Comparison of ENCODE assay signal across 11 mouse cellular contexts in the genomic region with DNA sequence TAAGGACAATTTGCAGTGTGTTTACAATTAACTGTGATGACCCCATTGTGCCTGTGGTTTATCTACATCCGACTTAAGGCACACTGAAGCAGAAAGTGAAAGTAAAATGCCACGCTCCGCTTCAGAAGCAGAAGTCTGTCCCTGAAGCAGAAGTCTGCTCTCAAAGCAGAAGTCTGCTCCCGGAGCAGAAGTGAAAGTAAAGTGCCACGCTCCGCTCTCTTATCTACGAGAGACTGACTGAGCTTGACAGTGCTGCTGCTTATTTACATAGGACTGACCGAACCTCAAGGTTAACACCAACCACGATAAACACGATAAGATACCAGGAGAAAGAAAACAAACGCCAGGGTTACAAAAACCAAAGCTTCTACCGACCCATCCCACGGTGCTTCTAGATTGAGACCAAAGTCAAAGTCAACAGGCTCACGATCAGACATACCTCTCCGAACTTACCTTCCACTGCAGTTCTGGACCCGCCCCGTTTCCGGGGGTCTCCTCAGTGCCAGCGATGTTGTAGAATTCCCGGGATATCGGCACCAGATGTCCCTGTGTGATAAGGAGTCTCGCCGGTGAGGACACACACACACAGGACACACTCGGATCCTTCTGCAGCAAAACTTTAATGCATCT. TPM values are rescaled to one million over a fixed set of nuclear protein-coding genes. Genes with fewer than 3 reads are reported as not detected.
DNase-seq lines count a peak whose midpoint lies in the region; ATAC-seq and TF ChIP-seq lines count a peak whose summit lies in the region.
"Had no signal": no experiment of that assay in that cellular context is flagged by ENCODE, and none has a peak within 500 bp of the region (broad histone marks: within the 10 kb centered on the region; RNA-seq: fewer than 3 reads in every experiment).

No protein-coding gene starts in this region.

- no peaks in the 10 kb centered on the region for H3K4me1 ChIP-seq in thymus, adult 2 months (replicated peaks; ENCODE audit: control insufficient read depth, insufficient read depth, low read length)
- H3K4me1 ChIP-seq in lung, embryonic 15.5 days: no peaks in the 10 kb centered on the region
- H3K4me1 ChIP-seq in kidney, adult 2 months (ENCODE audit: control insufficient read depth, insufficient read depth, low read length): no peaks in the 10 kb centered on the region

- H3K27me3 ChIP-seq in thymus, adult 2 months (ENCODE audit: control insufficient read depth, insufficient read depth, low read length): no peaks in the 10 kb centered on the region
- no peaks in the 10 kb centered on the region for H3K27me3 ChIP-seq in lung, embryonic 15.5 days
- no peaks in the 10 kb centered on the region for H3K27me3 ChIP-seq in kidney, adult 2 months (replicated peaks; ENCODE audit: control insufficient read depth, insufficient read depth, low read length)

- H3K4me2 ChIP-seq in lung, embryonic 15.5 days: no peak overlapping the region; the same call in 1 of the 2 replicates

- no peak for ATAC-seq in lung, embryonic 15.5 days (ENCODE audit: borderline replicate concordance, extremely low read depth, low FRiP score, low TSS enrichment)

- H3K9ac ChIP-seq in lung, embryonic 15.5 days: no peak overlapping the region

- no peaks in the 10 kb centered on the region for H3K36me3 ChIP-seq in thymus, adult 2 months (ENCODE audit: control insufficient read depth, insufficient read depth, low read length)
- H3K36me3 ChIP-seq in lung, embryonic 15.5 days: no peaks in the 10 kb centered on the region
- no peaks in the 10 kb centered on the region for H3K36me3 ChIP-seq in kidney, adult 2 months (ENCODE audit: control insufficient read depth, insufficient read depth, low read length)

- 46% methylated on average over 24 of the region's 24 CpGs for WGBS in thymus, adult 2 months
- 80% methylated on average over 24 of the region's 24 CpGs for WGBS in lung, embryonic 15.5 days
- WGBS in kidney, adult 2 months: 90% methylated on average over 24 of the region's 24 CpGs

- peak; percentile 23 for DNase-seq in adrenal gland, adult 2 months
- no peak for DNase-seq in adrenal gland, postnatal 25 days
- DNase-seq in thymus, adult 2 months: peak; percentile 35
- DNase-seq in thymus, postnatal 4 days: no peak
- DNase-seq in thymus, postnatal 36 days: peak; percentile 26 to 38
- no peak for DNase-seq in cerebellum, adult 11 months
- DNase-seq in kidney, adult 2 months: no peak
- DNase-seq: cerebellum, adult 2 months; gastrocnemius, postnatal 36 days had no signal

- H3K9me3 ChIP-seq in lung, embryonic 15.5 days: no peaks in the 10 kb centered on the region

- no peak for TF ChIP-seq CTCF in thymus, adult 2 months (IDR thresholded peaks at IDR 0.05; ENCODE audit: borderline replicate concordance, control insufficient read depth, extremely low read depth, insufficient read depth, low read length, poor library complexity)
- no peak for TF ChIP-seq CTCF in kidney, adult 2 months (conservative IDR thresholded peaks at IDR 0.05; ENCODE audit: insufficient read depth, insufficient read length, low read depth, low read length)

- H3K27ac ChIP-seq in thymus, adult 2 months (ENCODE audit: control insufficient read depth, insufficient read depth, low read length): peak overlapping the region; percentile 79
- no peak overlapping the region for H3K27ac ChIP-seq in lung, embryonic 15.5 days
- no peak overlapping the region for H3K27ac ChIP-seq in kidney, adult 2 months (ENCODE audit: insufficient read depth, low read depth, low read length)

- TF ChIP-seq POLR2A in thymus, adult 2 months (IDR thresholded peaks at IDR 0.05; ENCODE audit: control insufficient read depth, extremely low read depth, insufficient read depth, low read length, poor library complexity): no peak
- TF ChIP-seq POLR2A in kidney, adult 2 months (IDR thresholded peaks at IDR 0.05; ENCODE audit: low read depth, low read length): no peak

- peak overlapping the region; percentile 45 for H3K4me3 ChIP-seq in thymus, adult 2 months (ENCODE audit: control insufficient read depth, insufficient read depth, low read length)
- peak overlapping the region; percentile 24 for H3K4me3 ChIP-seq in lung, embryonic 15.5 days
- H3K4me3 ChIP-seq in kidney, adult 2 months (ENCODE audit: insufficient read depth, low read depth, low read length): no peak overlapping the region

RNA-seq across cellular contexts. Expression of a gene that starts 51.3 kb away (rescaled TPM):
- not detected for total RNA-seq in adrenal gland, adult 2 months (2021)
- polyA plus RNA-seq in adrenal gland, adult 2 months (2012; rRNA removed): not detected in 2 replicates
- total RNA-seq in adrenal gland, postnatal 25 days (2021): not detected in 2 replicates
- polyA plus RNA-seq in thymus, adult 2 months (2012; rRNA removed): not detected in 2 replicates
- polyA plus RNA-seq in lung, embryonic 15.5 days (2015; fragmentation: Nextera tagmentation; extraction: Ambion mirVana): not detected in 2 replicates
- polyA plus RNA-seq in kidney, adult 2 months (2012; rRNA removed): not detected in 2 replicates
- total RNA-seq: gastrocnemius, postnatal 36 days had no signal
- polyA plus RNA-seq: cerebellum, adult 2 months; neural tube, embryonic 11.5 days had no signal

Comparison
In these comparisons a context has a peak if more than half of its experiments do, and no peak if none do; other contexts are left out.
1. DNase-seq: peak in adrenal gland, adult 2 months (single experiment), thymus, adult 2 months (single experiment) and thymus, postnatal 36 days (2 of 2); none in adrenal gland, postnatal 25 days (single experiment), thymus, postnatal 4 days (single experiment), cerebellum, adult 11 months (single experiment) and kidney, adult 2 months (single experiment).